Mouse (Mus musculus): Measurements from ENCODE around the gene Iqcb1. TPM values are rescaled to one million over a fixed set of nuclear protein-coding genes. Genes with fewer than 3 reads are reported as not detected.

Iqcb1 gene
- polyA plus RNA-seq, 1 experiment from 2014 or later, result 73.7 TPM

DNA sequence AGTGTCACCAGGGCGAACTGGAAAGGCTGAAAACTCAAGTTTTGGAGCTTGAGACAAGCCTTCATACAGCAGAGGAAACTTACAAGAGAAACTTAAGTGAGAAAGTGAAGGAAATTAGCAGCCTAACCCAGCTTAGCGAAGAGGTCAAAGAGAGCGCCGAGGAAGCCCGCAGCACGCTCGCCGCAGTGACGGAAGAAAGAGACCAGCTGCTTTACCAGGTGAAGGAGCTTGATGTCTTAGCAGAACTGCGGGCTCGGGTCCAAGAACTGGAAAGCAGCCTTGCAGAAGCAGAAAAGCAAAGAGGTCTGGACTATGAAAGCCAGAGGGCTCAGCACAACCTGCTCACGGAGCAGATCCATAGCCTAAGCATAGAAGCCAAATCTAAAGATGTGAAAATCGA is 84.1 kb downstream of the Iqcb1 start:
- no peaks in the 10 kb centered on the region for H3K4me1 ChIP-seq (replicated peaks)
- H3K4me3 ChIP-seq (replicated peaks), result no peak overlapping the region
- no peaks in the 10 kb centered on the region for H3K27me3 ChIP-seq
- no peak overlapping the region for H3K9ac ChIP-seq (replicated peaks)
- peaks cover 78% of the 10 kb centered on the region for H3K36me3 ChIP-seq
- no peak for ATAC-seq (ENCODE audit: insufficient number of reproducible peaks, insufficient read depth, low FRiP score, low TSS enrichment, low read depth)
- WGBS, result 88% methylated on average over 13 of the region's 13 CpGs
- H3K4me2 ChIP-seq, result no peak overlapping the region
- H3K27ac ChIP-seq, result no peak overlapping the region
- H3K9me3 ChIP-seq, result no peaks in the 10 kb centered on the region

DNA sequence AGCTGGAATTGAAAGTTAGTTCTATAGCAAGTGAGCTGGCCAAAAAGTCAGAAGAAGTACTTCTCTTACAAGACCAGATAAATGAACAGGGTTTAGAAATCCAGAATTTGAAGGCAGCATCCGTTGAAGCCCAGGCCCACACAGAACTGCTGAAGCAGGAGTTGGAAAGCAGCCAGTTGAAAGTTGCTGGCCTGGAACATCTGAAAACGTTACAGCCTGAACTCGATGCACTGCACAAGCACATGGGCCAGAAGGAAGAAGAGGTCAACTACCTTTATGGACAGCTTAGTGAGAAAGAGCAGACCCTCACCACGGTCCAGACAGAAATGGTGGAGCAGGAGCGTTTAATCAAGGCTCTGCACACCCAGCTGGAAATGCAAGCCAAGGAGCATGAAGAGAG is 86.0 kb downstream of the Iqcb1 start:
- Histone ChIP-seq H3K4me2 (no peak overlapping the region), H3K4me3 (replicated peaks) (no peak overlapping the region), H3K36me3 (peaks cover 83% of the 10 kb centered on the region), H3K4me1 (replicated peaks) (no peaks in the 10 kb centered on the region), H3K9me3 (no peaks in the 10 kb centered on the region), H3K27me3 (no peaks in the 10 kb centered on the region), H3K9ac (replicated peaks) (no peak overlapping the region), H3K27ac (no peak overlapping the region)
- no peak for ATAC-seq (ENCODE audit: insufficient number of reproducible peaks, insufficient read depth, low FRiP score, low TSS enrichment, low read depth)
- WGBS, result 86% methylated on average over 5 of the region's 5 CpGs

DNA sequence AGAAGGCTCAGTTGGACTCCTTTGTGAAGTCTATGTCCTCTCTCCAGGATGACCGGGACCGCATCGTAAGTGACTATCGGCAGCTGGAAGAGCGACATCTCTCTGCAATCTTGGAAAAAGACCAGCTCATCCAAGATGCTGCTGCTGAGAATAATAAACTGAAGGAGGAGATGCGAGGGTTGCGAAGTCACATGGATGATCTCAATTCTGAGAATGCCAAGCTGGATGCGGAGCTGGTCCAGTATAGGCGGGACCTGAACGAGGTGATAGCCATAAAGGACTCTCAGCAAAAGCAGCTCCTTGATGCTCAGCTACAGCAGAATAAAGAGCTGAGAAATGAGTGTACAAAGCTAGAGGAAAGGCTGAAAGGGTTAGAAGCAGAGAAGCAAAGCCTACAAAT is 90.3 kb downstream of the Iqcb1 start:
- Histone ChIP-seq H3K4me2 (no peak overlapping the region), H3K9me3 (no peaks in the 10 kb centered on the region), H3K27ac (no peak overlapping the region), H3K9ac (replicated peaks) (no peak overlapping the region), H3K4me1 (replicated peaks) (no peaks in the 10 kb centered on the region), H3K4me3 (replicated peaks) (no peak overlapping the region), H3K27me3 (no peaks in the 10 kb centered on the region), H3K36me3 (peaks cover 92% of the 10 kb centered on the region)
- WGBS, result 94% methylated on average over 10 of the region's 10 CpGs
- no peak for ATAC-seq (ENCODE audit: insufficient number of reproducible peaks, insufficient read depth, low FRiP score, low TSS enrichment, low read depth)

DNA sequence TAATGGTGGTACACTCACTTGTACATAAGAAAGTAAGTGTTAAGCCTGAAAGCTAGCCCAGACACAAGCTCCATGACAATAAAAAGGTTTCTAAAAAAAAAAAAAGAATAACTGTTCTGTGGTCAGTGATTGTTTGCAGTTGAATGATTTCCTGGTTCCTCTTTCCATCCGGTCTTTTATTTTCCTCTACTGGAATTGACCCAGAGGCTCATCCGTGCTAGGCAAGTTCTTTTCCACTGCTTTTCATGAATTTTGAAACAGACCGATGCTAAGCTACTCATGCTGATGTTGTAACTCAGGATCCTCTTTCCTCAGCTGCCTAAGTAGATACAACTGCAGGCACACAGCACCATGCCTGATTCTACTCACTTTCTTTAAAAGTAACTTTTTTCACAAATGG is 92.2 kb downstream of the Iqcb1 start:
- Histone ChIP-seq H3K4me1 (replicated peaks) (no peaks in the 10 kb centered on the region), H3K4me3 (replicated peaks) (no peak overlapping the region), H3K4me2 (no peak overlapping the region), H3K27ac (no peak overlapping the region), H3K36me3 (peaks cover 82% of the 10 kb centered on the region), H3K27me3 (no peaks in the 10 kb centered on the region), H3K9me3 (no peaks in the 10 kb centered on the region), H3K9ac (replicated peaks) (no peak overlapping the region)
- 90% methylated on average over 3 of the region's 3 CpGs for WGBS
- ATAC-seq (ENCODE audit: insufficient number of reproducible peaks, insufficient read depth, low FRiP score, low TSS enrichment, low read depth), result no peak

DNA sequence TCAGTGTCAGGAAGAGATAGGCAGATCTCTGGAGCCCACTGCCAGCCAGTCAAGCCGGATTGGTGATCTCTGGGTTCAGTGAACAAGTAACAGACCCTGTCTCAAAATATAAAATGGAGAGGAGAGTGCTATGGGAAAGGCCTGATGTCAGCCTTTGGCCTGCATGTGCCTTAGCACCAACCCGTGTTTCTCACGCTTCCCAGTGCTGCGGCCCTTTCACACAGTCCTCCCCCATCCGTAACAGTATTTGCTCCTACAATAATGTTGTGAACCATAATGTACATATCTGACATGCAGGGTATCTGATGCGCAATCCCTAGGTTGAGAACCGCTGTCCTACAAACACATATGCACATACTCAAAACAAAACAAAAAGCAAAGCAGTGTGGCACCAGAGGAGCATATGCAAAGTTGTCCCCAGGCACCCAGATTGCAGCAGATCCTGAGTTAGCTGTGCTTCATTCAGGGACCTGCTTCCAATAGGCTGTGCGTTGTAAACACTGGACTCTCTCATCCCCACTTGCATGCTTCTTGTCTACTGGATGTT is 93.0 kb downstream of the Iqcb1 start:
- Histone ChIP-seq H3K9me3 (no peaks in the 10 kb centered on the region), H3K27ac (no peak overlapping the region), H3K4me3 (replicated peaks) (no peak overlapping the region), H3K9ac (replicated peaks) (no peak overlapping the region), H3K4me1 (replicated peaks) (no peaks in the 10 kb centered on the region), H3K4me2 (no peak overlapping the region), H3K36me3 (peaks cover 82% of the 10 kb centered on the region), H3K27me3 (no peaks in the 10 kb centered on the region)
- no peak for ATAC-seq (ENCODE audit: insufficient number of reproducible peaks, insufficient read depth, low FRiP score, low TSS enrichment, low read depth)
- WGBS, result 90% methylated on average over 8 of the region's 8 CpGs

DNA sequence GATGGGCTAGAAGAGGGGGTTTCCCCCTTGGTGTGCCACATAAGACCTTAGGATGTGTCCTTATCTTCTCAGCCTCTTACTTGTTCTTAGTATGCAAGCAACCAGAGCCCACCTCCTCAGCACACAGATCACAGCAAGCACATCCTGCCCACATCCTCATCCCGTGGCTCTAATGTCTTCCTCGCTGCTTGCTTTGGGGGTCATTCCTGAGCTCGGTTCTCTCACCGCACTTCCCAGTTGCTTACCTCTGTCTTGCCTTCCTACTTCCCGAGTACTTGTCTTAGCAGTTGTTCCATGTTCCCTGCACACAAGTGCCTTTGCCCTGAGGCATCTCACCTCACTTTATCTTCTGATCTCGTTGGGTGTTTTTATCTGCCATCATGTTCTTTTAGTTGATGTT is 93.8 kb downstream of the Iqcb1 start:
- no peak overlapping the region for H3K27ac ChIP-seq
- ATAC-seq (ENCODE audit: insufficient number of reproducible peaks, insufficient read depth, low FRiP score, low TSS enrichment, low read depth), result no peak
- no peaks in the 10 kb centered on the region for H3K9me3 ChIP-seq
- 86% methylated on average over 6 of the region's 6 CpGs for WGBS
- no peak overlapping the region for H3K4me3 ChIP-seq (replicated peaks)
- no peaks in the 10 kb centered on the region for H3K4me1 ChIP-seq (replicated peaks)
- H3K4me2 ChIP-seq, result no peak overlapping the region
- H3K36me3 ChIP-seq, result peaks cover 82% of the 10 kb centered on the region
- no peaks in the 10 kb centered on the region for H3K27me3 ChIP-seq
- H3K9ac ChIP-seq (replicated peaks), result no peak overlapping the region

Small RNA genes within 50 kb of the gene (microRNA-seq; reads per million reads assigned to microRNA genes)
- gene Gm22617, result not detected

Other genes with a start within 250 kb of the Iqcb1 start
- gene Cd86, start 162.3 kb upstream of the Iqcb1 start, polyA plus RNA-seq (2016; fragmentation: Nextera tagmentation; extraction: Ambion mirVana), result 0.69 and 1.0 TPM in 2 replicates
- gene Ildr1, start 134.4 kb upstream of the Iqcb1 start, polyA plus RNA-seq (2016; fragmentation: Nextera tagmentation; extraction: Ambion mirVana), result 0.66 and 0.93 TPM in 2 replicates
- gene Slc15a2, start 43.4 kb upstream of the Iqcb1 start, polyA plus RNA-seq (2016; fragmentation: Nextera tagmentation; extraction: Ambion mirVana), result 4.6 and 5.1 TPM in 2 replicates
- 1.1 and 1.7 TPM in 2 replicates for gene Eaf2, start 46.6 kb downstream of the Iqcb1 start, polyA plus RNA-seq (2016; fragmentation: Nextera tagmentation; extraction: Ambion mirVana)
- gene Golgb1, start 46.8 kb downstream of the Iqcb1 start, polyA plus RNA-seq (2016; fragmentation: Nextera tagmentation; extraction: Ambion mirVana), result 88.7 and 91.6 TPM in 2 replicates
- 2.7 and 3.2 TPM in 2 replicates for gene Hcls1, start 106.6 kb downstream of the Iqcb1 start, polyA plus RNA-seq (2016; fragmentation: Nextera tagmentation; extraction: Ambion mirVana)
- 0.08 and 0.12 TPM in 2 replicates for gene Fbxo40, start 162.1 kb downstream of the Iqcb1 start, polyA plus RNA-seq (2016; fragmentation: Nextera tagmentation; extraction: Ambion mirVana)
- 11.9 TPM in 2 replicates for gene Polq, start 183.4 kb downstream of the Iqcb1 start, polyA plus RNA-seq (2016; fragmentation: Nextera tagmentation; extraction: Ambion mirVana)